Comparison of ENCODE assay signal across 27 mouse cellular contexts in genomic region chr10:6954533-6954932, GRCm38 (mm10).
"Had no signal": no experiment of that assay in that cellular context is flagged by ENCODE, and none has a peak within 500 bp of the region (broad histone marks: within the 10 kb centered on the region; RNA-seq: fewer than 3 reads in every experiment).

No protein-coding gene starts in this region.

- H3K4me1 ChIP-seq: heart, embryonic 13.5 days; heart, embryonic 15.5 days; hindbrain, embryonic 10.5 days; hindbrain, embryonic 12.5 days; intestine, embryonic 15.5 days; kidney, embryonic 15.5 days; limb, embryonic 13.5 days; limb, embryonic 15.5 days; liver, embryonic 12.5 days had no signal

- DNase-seq: gastrocnemius, postnatal 14 days; gastrocnemius, postnatal 36 days; heart, adult 11 months; heart, adult 2 months; heart, postnatal 4 days; kidney, adult 18-20 months; kidney, adult 9 months; kidney, postnatal 14 days; kidney, postnatal 36 days; layer of hippocampus, adult 9-11 months; layer of hippocampus, postnatal 36 days; left cerebral cortex, postnatal 4 days had no signal

- H3K27ac ChIP-seq: heart, adult 2 months; heart, embryonic 13.5 days; heart, embryonic 15.5 days; hindbrain, embryonic 10.5 days; hindbrain, embryonic 12.5 days; hindbrain, embryonic 14.5 days; hindbrain, postnatal 0 days; intestine, embryonic 15.5 days; kidney, embryonic 15.5 days; kidney, postnatal 0 days; limb, embryonic 13.5 days; limb, embryonic 15.5 days; liver, embryonic 12.5 days; liver, embryonic 14.5 days had no signal

- H3K4me3 ChIP-seq: heart, adult 2 months; heart, embryonic 13.5 days; heart, embryonic 15.5 days; hindbrain, embryonic 10.5 days; hindbrain, embryonic 12.5 days; intestine, embryonic 15.5 days; kidney, embryonic 15.5 days; limb, embryonic 13.5 days; limb, embryonic 15.5 days; liver, embryonic 12.5 days had no signal

- H3K9ac ChIP-seq: heart, embryonic 13.5 days; heart, embryonic 15.5 days; hindbrain, embryonic 12.5 days; hindbrain, embryonic 14.5 days; intestine, embryonic 15.5 days; kidney, embryonic 15.5 days; limb, embryonic 13.5 days; limb, embryonic 15.5 days; liver, embryonic 12.5 days; liver, embryonic 14.5 days had no signal

- H3K36me3 ChIP-seq: heart, embryonic 13.5 days; heart, embryonic 15.5 days; hindbrain, embryonic 10.5 days; hindbrain, embryonic 12.5 days; intestine, embryonic 15.5 days; kidney, embryonic 15.5 days; limb, embryonic 13.5 days; limb, embryonic 15.5 days; liver, embryonic 12.5 days had no signal

- H3K4me2 ChIP-seq: heart, embryonic 11.5 days; heart, embryonic 13.5 days; heart, embryonic 15.5 days; hindbrain, embryonic 12.5 days; hindbrain, embryonic 14.5 days; intestine, embryonic 15.5 days; kidney, embryonic 15.5 days; limb, embryonic 13.5 days; limb, embryonic 15.5 days; liver, embryonic 12.5 days had no signal

- ATAC-seq: hindbrain, postnatal 0 days; intestine, embryonic 15.5 days; intestine, postnatal 0 days; liver, embryonic 12.5 days had no signal

- H3K9me3 ChIP-seq: heart, embryonic 13.5 days; heart, embryonic 15.5 days; hindbrain, embryonic 10.5 days; hindbrain, embryonic 12.5 days; intestine, embryonic 15.5 days; kidney, embryonic 15.5 days; limb, embryonic 13.5 days; limb, embryonic 15.5 days; liver, embryonic 12.5 days had no signal

- H3K27me3 ChIP-seq: heart, embryonic 13.5 days; heart, embryonic 15.5 days; hindbrain, embryonic 12.5 days; intestine, embryonic 15.5 days; kidney, embryonic 15.5 days; limb, embryonic 13.5 days; limb, embryonic 15.5 days; liver, embryonic 12.5 days had no signal
